Mouse (Mus musculus): Measurements from ENCODE around the gene Dcakd.

The Dcakd gene

GRCm38 (mm10) chr11:103006286-103007000 lies 21.7 kb downstream of the Dcakd start:
- no peak for DNase-seq (ENCODE audit: low spot score)

GRCm38 (mm10) chr11:103005254-103005981 lies 22.7 kb downstream of the Dcakd start:
- no peak for DNase-seq (ENCODE audit: low spot score)

GRCm38 (mm10) chr11:103004852-103005251 lies 23.3 kb downstream of the Dcakd start:
- DNase-seq (ENCODE audit: low spot score) = no peak

- DNase-seq (ENCODE audit: low spot score) = no peak
Observed at GRCm38 (mm10) chr11:103003210-103003609, 24.9 kb downstream of the Dcakd start.

GRCm38 (mm10) chr11:103001063-103001462 lies 27.1 kb downstream of the Dcakd start:
- DNase-seq (ENCODE audit: low spot score) = no peak

GRCm38 (mm10) chr11:103000111-103000510 lies 28.0 kb downstream of the Dcakd start:
- DNase-seq (ENCODE audit: low spot score) = no peak

GRCm38 (mm10) chr11:102999317-102999970 lies 28.7 kb downstream of the Dcakd start:
- no peak for DNase-seq (ENCODE audit: low spot score)

- no peak for DNase-seq (ENCODE audit: low spot score)
Observed at GRCm38 (mm10) chr11:102998577-102999316, 29.4 kb downstream of the Dcakd start.

- no peak for DNase-seq (ENCODE audit: low spot score)
Observed at GRCm38 (mm10) chr11:102998254-102998576, 29.9 kb downstream of the Dcakd start.

GRCm38 (mm10) chr11:102996991-102997770 lies 31.0 kb downstream of the Dcakd start:
- no peak for DNase-seq (ENCODE audit: low spot score)

- DNase-seq (ENCODE audit: low spot score) = no peak
Observed at GRCm38 (mm10) chr11:102996385-102996784, 31.7 kb downstream of the Dcakd start.

GRCm38 (mm10) chr11:102994952-102995351 lies 33.2 kb downstream of the Dcakd start:
- DNase-seq (ENCODE audit: low spot score) = no peak

GRCm38 (mm10) chr11:102993420-102994029 lies 34.6 kb downstream of the Dcakd start:
- DNase-seq (ENCODE audit: low spot score) = no peak

GRCm38 (mm10) chr11:102992940-102993339 lies 35.2 kb downstream of the Dcakd start:
- peak; percentile 49 for DNase-seq (ENCODE audit: low spot score)

- no peak for DNase-seq (ENCODE audit: low spot score)
Observed at GRCm38 (mm10) chr11:102991681-102992080, 36.5 kb downstream of the Dcakd start.

GRCm38 (mm10) chr11:102990152-102990663 lies 37.9 kb downstream of the Dcakd start:
- peak; percentile 18 for DNase-seq (ENCODE audit: low spot score)

- DNase-seq (ENCODE audit: low spot score) = no peak
Observed at GRCm38 (mm10) chr11:102989641-102990151, 38.4 kb downstream of the Dcakd start.

- no peak for DNase-seq (ENCODE audit: low spot score)
Observed at GRCm38 (mm10) chr11:102985160-102985559, 43.0 kb downstream of the Dcakd start.

- no peak for DNase-seq (ENCODE audit: low spot score)
Observed at GRCm38 (mm10) chr11:102984615-102985014, 43.5 kb downstream of the Dcakd start.

GRCm38 (mm10) chr11:102984086-102984485 lies 44.0 kb downstream of the Dcakd start:
- no peak for DNase-seq (ENCODE audit: low spot score)

All from ovary, postnatal 10 days (tissue).